Mouse (Mus musculus) megakaryocyte, adult 5-6 weeks (primary cell): ENCODE data around the gene Idh3a. TPM values are rescaled to one million over a fixed set of nuclear protein-coding genes. Genes with fewer than 3 reads are reported as not detected.
"Not testable (repeated sequence)": the region's sequence is repeated elsewhere in the genome, so short reads cannot be mapped to it uniquely, and the experiment has no call there.

Source experiments
- ATAC-seq: 2 replicates; pipeline ENCODE4 v1.8.0; 2016; ENCODE audit warnings: mild to moderate bottlenecking, inconsistent platforms; ENCODE audit not compliant: poor library complexity, severe bottlenecking
- total RNA-seq, 2 experiments: library from RNA; stranded (forward) in 1 of 2; stranded (reverse) in 1 of 2; fragments of 153-499, 151-499 nt in 1 of 2; fragments of 221-1000, 200-1000 nt in 1 of 2; gene quantifications; 2 replicates each; pipeline versions ENCODE4 v1.2.3 to v1.2.4; 2015 to 2017

The Idh3a gene
- total RNA-seq, 2 experiments from 2014 or later = 26.1 to 54.2 TPM

- ATAC-seq = peak; percentile 6
Observed at GRCm38 (mm10) chr9:54585839-54586198, 315 bp upstream of the Idh3a start.

DNA sequence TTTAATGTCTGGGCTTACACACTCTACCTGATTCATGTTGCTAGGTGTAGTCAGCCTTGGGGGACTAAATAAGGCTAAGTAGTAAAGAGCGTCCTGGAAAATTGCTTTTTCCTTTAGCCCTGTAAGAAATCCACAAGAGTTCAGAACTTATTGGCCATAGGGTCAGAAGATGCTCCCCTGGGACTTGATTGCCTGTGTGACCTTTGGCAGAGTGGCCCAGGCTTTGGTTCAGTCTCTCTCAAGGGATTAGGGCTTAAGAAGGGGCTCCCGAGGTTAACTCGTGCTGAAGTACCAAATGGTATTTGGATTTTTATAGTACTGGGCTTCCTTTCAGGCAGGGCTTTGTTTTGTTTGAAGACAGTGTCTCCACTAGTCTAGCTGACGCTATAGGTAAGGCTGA is 1.7 kb downstream of the Idh3a start:
- no peak for ATAC-seq

GRCm38 (mm10) chr9:54593652-54594051 is 7.5 kb downstream of the Idh3a start:
- ATAC-seq = not testable (repeated sequence)

- no peak for ATAC-seq
Observed at GRCm38 (mm10) chr9:54596752-54597465, 10.8 kb downstream of the Idh3a start.

DNA sequence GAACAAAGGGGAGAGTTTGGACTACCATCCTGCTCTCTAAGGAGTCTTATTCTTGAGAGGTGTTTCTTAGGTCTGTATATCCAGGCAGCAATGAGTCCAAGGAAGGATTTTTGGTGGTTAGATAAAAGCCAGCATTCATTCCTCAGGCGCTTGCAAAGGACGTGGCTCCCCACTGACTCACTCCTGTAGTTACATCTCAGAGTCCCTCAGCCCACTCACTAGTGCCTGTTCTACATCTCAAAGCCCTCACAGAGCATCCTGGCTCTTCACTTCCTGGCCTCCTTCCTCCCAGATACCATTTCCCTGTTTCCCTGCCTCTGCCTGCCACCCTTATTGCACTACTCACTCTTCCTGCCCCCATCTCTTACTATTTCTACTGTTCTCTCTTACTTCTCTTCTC is 16.3 kb downstream of the Idh3a start:
- ATAC-seq = no peak

GRCm38 (mm10) chr9:54602916-54603315 is 16.8 kb downstream of the Idh3a start:
- no peak for ATAC-seq

GRCm38 (mm10) chr9:54604131-54604654 is 18.1 kb downstream of the Idh3a start:
- ATAC-seq = no peak

DNA sequence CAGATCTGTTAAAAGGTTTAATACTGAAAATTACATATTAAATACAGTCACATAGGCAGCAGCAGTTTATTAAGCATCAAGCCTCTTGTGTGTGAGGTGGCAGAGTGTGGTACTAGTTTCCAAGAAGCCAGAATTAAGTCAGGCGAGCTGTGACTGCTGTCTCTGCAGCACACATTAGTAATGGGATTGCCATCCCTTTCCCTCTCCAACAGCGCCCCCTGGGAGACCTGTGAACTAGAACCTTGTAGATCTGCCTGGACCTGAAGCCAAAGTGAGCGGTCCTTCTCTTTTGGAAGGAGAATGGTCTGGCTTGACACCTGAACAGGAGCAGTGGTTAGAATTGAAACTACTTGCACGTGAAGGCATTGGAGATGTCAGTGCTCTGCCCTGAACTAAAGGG is 18.8 kb downstream of the Idh3a start:
- peak; percentile 57 for ATAC-seq

DNA sequence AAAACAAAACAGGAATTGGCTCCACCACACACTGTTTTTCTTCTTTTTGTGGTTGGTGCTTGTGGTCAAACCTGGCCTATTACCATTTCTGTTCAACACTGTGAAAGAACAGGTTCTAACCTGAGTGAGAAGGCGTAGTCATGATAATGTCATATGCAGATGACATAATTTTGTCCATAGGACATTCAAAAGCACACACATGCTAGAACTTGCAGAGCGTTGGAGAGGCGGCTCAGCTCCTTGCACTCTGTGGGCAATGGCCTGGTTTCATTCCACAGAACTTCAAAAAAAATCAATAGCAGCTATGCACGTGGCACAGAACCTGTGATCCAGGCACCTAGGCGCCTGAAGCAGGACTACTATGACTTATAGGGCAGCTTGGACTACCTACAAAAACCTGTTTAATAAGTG is 26.7 kb downstream of the Idh3a start:
- ATAC-seq = peak; percentile 36; the same call in 1 of the 2 replicates

DNA sequence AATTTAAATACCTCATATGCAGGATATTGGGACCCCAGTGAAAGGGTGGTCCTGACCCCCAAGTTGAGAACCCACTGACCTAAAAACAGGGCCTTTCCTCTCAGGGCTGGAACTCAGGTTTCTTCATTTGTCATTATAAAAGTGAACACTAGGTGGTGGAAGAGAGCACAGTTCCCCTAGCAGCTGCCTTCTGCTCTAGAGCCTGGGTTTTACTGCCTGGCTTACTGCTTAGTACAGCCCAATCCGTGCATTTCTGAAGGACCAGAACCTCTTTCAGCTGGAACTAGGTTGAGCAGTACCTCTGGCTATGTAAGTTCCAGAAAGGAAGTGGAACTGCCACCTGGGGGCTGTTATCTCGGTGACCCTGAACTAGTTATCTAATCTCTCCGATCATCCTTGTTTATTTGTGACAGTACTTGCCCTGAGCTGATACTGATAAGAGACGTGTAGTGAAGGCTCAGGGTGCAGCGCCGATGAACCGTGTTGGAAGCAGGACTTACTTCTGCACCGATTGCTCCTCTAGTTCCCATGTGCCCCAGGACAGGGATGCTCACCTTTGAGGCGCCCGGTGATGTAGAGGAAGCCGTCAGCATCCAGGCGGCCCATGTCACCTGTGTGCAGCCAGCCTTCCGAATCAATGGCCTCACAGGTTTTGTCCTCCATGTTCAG is 28.2 kb downstream of the Idh3a start:
- peak; percentile 81 for ATAC-seq

- ATAC-seq = no peak
Observed at GRCm38 (mm10) chr9:54627240-54627639, 41.1 kb downstream of the Idh3a start.

DNA sequence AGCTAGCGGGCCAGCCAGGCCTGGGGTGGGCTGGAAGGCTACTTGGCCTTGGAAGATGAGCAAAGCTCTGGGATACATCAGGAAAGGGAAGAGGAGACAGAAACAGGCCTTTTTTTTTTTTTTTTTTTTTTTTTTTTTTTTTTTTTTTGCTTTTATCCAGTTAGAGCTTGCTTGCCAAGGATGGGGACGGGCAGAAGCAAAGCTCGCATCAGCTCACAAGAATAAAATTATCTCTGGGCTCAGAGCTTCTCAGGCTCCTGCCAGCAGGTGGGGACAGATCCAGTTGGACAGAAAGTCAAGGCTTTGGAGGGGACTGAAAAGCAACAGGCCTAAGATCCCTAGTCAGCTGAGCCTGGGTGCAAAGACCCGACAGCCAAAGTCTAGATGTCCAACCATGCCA is 42.6 kb downstream of the Idh3a start:
- no peak for ATAC-seq

- ATAC-seq = no peak
Observed at GRCm38 (mm10) chr9:54629613-54630261, 43.6 kb downstream of the Idh3a start.

- no peak for ATAC-seq
Observed at GRCm38 (mm10) chr9:54630905-54631304, 44.8 kb downstream of the Idh3a start.

DNA sequence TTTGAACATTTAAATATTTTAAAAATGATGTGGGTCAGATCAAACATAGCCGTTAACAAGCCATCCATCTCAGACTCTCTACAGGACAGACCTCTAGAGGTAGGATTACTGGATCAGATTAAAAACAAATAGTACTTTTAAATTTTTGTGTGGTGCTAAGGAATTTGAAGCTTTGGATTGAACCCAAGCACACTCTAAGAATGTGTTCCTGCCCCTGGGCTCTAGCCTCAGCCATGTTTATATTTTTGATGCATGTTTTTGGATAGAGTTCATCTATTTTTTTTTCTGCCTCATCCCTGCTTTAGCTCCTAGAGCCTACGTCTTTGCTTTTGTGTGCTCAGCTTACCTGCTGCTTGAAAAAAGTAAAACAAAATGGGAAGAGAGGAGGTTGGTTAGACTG is 47.3 kb downstream of the Idh3a start:
- ATAC-seq = no peak

DNA sequence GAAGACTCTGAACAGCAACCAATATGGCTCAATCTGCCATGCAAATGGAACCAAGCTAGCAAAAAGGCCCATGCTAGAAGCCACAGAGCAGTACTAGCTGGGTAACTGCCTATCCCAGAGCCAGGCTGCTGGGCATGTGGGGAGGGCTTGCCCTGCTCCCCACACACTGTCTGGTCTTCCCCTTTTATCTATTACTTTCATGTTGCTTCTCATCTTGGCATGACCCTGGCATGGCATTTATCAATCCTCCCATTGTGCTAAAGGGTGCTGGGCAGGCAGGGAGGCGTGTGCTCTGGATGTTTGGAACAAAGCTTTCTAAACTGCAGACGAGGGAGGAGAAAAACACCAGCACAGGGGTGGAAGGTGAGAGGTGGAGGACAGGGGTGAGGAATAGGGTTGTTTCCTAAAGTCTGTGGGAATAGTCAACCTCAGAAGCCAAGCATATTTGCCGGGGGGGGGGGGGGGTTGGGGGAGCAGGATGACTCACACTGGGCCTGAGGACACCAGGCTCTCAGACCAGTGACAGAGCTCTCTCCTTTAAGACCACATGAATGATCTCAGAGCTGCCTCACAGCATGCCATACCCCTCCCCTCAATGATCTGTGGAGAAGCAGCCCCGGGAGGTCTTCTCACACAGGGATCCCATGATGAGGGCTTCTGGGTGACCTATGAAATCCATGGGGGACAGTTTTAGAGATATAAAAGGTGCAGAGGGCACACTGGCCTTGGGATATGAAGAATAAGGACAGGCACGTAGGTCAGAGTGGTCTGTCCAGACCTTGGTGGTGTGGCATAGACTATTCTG is 51.6 kb downstream of the Idh3a start:
- no peak for ATAC-seq

DNA sequence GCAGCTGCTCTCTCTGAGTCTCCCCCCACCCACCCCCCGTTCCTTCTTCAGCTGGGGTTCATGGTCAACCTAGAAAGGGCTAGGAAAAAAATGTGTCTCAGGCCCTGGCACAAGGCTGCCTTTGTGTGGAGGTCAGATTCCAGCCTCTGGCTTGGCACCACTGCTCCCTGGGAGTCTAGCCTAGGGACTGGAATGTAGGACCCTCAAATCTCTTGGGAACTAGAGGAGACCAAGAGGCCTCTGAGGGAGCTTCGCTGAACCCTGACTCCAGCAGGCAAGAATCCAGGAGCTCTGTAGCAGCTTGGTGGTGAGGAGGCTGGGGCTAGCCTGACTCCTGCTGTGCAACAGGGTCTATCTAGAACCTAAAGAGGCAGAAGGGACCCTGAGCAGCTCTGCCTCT is 53.1 kb downstream of the Idh3a start:
- ATAC-seq = no peak

DNA sequence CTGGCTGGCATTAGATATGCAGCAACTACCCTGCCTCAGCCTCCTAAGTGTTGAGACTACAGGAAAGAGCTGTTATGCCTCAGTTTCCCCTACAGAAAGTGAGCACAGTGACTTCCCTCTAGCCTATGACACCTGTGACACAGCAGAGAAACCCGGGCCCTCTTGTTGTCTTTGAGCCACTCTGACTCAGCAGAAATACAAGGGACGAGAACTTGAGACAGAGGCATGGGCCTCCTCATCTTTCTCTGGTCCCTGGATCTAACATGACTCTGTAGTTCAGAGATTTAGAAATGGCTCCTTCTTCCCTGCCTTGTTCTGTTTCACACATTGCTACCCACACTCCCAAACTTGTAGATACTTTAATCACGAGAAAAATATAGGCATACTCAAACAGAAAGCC is 55.4 kb downstream of the Idh3a start:
- ATAC-seq = no peak

GRCm38 (mm10) chr9:54642149-54642548 is 56.0 kb downstream of the Idh3a start:
- no peak for ATAC-seq

- ATAC-seq = peak; percentile 85
Observed at GRCm38 (mm10) chr9:54642556-54642955, 56.4 kb downstream of the Idh3a start.

- no peak for ATAC-seq
Observed at GRCm38 (mm10) chr9:54643179-54643578, 57.0 kb downstream of the Idh3a start.
